9 mouse cellular contexts compared by ENCODE assay signal in the genomic region with DNA sequence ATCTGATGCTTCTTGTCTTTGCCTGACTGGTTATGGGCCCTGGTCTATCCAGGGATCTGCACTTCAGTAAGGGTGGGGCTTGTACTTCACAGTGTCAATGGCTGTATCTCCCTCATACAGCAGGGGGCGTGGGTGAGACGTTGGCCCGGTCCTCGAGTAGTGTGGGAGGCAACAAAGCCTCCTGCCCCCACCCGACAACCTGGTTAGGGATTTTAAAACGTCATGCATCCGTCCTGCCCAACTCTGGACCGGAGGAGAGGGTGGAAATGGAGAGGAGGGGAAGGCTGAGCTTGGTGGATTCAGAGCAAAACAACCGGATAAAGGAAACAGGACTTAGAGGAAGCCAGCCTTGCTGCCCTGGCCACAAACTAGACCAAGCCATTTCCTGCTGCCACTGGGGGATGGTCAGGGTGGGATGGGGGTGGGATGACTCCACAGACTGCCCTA. TPM values are rescaled to one million over a fixed set of nuclear protein-coding genes. Genes with fewer than 3 reads are reported as not detected.
DNase-seq lines count a peak whose midpoint lies in the region; ATAC-seq and TF ChIP-seq lines count a peak whose summit lies in the region.
"Had no signal": no experiment of that assay in that cellular context is flagged by ENCODE, and none has a peak within 500 bp of the region (broad histone marks: within the 10 kb centered on the region; RNA-seq: fewer than 3 reads in every experiment).

No protein-coding gene starts in this region.

- peak; percentile 89 for ATAC-seq in CD4-positive, CD25-positive, alpha-beta regulatory T cell, adult 4 months
- ATAC-seq in forebrain, embryonic 11.5 days (replicated peaks; ENCODE audit: low FRiP score) = peak; percentile 54
- peak; percentile 76 for ATAC-seq in heart, embryonic 15.5 days (replicated peaks; ENCODE audit: insufficient number of reproducible peaks, insufficient read depth, low FRiP score, low read depth)
- peak; percentile 81 for ATAC-seq in liver, embryonic 14.5 days (ENCODE audit: insufficient read depth)
- peak; percentile 85 for ATAC-seq in stomach, postnatal 0 days (ENCODE audit: low FRiP score, low TSS enrichment)

- no peak overlapping the region for H3K4me3 ChIP-seq in brown adipose tissue, adult 24 weeks (ENCODE audit: insufficient read depth, low read depth, low read length)
- H3K4me3 ChIP-seq in forebrain, embryonic 11.5 days (ENCODE audit: low read depth, low read length) = no peak overlapping the region
- no peak overlapping the region for H3K4me3 ChIP-seq in heart, embryonic 15.5 days
- no peak overlapping the region for H3K4me3 ChIP-seq in liver, embryonic 14.5 days (ENCODE audit: insufficient read depth in 1 of 2, low read depth in 2 of 2, low read length in 2 of 2)
- no peak overlapping the region for H3K4me3 ChIP-seq in stomach, postnatal 0 days (ENCODE audit: low read depth, low read length)
- H3K4me3 ChIP-seq: embryonic facial prominence, embryonic 12.5 days had no signal

- H3K36me3 ChIP-seq in forebrain, embryonic 11.5 days (ENCODE audit: control insufficient read depth, insufficient read depth, low read length) = no peaks in the 10 kb centered on the region; the same call in 1 of the 2 replicates
- H3K36me3 ChIP-seq in heart, embryonic 15.5 days = peaks cover 24% of the 10 kb centered on the region
- H3K36me3 ChIP-seq in liver, embryonic 14.5 days (replicated peaks; ENCODE audit: control insufficient read depth, insufficient read depth, low read depth) = peaks cover 3% of the 10 kb centered on the region; the same call in 1 of the 2 replicates
- peaks cover 14% of the 10 kb centered on the region for H3K36me3 ChIP-seq in stomach, postnatal 0 days (ENCODE audit: control insufficient read depth, insufficient read depth, low read length)

- no peaks in the 10 kb centered on the region for H3K9me3 ChIP-seq in forebrain, embryonic 11.5 days (ENCODE audit: control insufficient read depth, low read length)
- no peaks in the 10 kb centered on the region for H3K9me3 ChIP-seq in heart, embryonic 15.5 days (replicated peaks)
- no peaks in the 10 kb centered on the region for H3K9me3 ChIP-seq in liver, embryonic 14.5 days (ENCODE audit: control insufficient read depth, low read length)
- no peaks in the 10 kb centered on the region for H3K9me3 ChIP-seq in stomach, postnatal 0 days (ENCODE audit: control insufficient read depth, low read length)
- H3K9me3 ChIP-seq: embryonic facial prominence, embryonic 12.5 days had no signal

- no peak overlapping the region; the same call in 1 of the 2 replicates for H3K9ac ChIP-seq in forebrain, embryonic 11.5 days (ENCODE audit: low read length)
- no peak overlapping the region for H3K9ac ChIP-seq in heart, embryonic 15.5 days
- H3K9ac ChIP-seq in liver, embryonic 14.5 days (replicated peaks) = no peak overlapping the region
- H3K9ac ChIP-seq in stomach, postnatal 0 days (ENCODE audit: low read length) = no peak overlapping the region
- H3K9ac ChIP-seq: embryonic facial prominence, embryonic 12.5 days had no signal

- no peaks in the 10 kb centered on the region for H3K27me3 ChIP-seq in forebrain, embryonic 11.5 days (ENCODE audit: control insufficient read depth, insufficient read depth, low read length)
- no peaks in the 10 kb centered on the region for H3K27me3 ChIP-seq in heart, embryonic 15.5 days
- no peaks in the 10 kb centered on the region for H3K27me3 ChIP-seq in liver, embryonic 14.5 days (ENCODE audit: control insufficient read depth, insufficient read depth, low read length)
- H3K27me3 ChIP-seq in stomach, postnatal 0 days (ENCODE audit: control insufficient read depth, insufficient read depth, low read length) = no peaks in the 10 kb centered on the region
- H3K27me3 ChIP-seq: embryonic facial prominence, embryonic 12.5 days had no signal

- H3K4me2 ChIP-seq in forebrain, embryonic 11.5 days (ENCODE audit: low read depth, low read length, severe bottlenecking) = no peak overlapping the region
- peak overlapping the region; percentile 24 for H3K4me2 ChIP-seq in heart, embryonic 15.5 days
- 0 out of 2 replicates have a peak overlapping the region, but pooled peaks have one; percentile 9 for H3K4me2 ChIP-seq in liver, embryonic 14.5 days (ENCODE audit: low read depth)
- H3K4me2 ChIP-seq in stomach, postnatal 0 days (replicated peaks; ENCODE audit: low read depth) = 0 out of 2 replicates have a peak overlapping the region, but pooled peaks have one; percentile 14
- H3K4me2 ChIP-seq: embryonic facial prominence, embryonic 12.5 days had no signal

- 8% methylated on average over 9 of the region's 9 CpGs for WGBS in forebrain, embryonic 11.5 days
- WGBS in heart, embryonic 15.5 days = 5% methylated on average over 9 of the region's 9 CpGs
- WGBS in liver, embryonic 14.5 days (ENCODE audit: insufficient replicate concordance) = 2% methylated on average over 9 of the region's 9 CpGs
- WGBS in stomach, postnatal 0 days = 12% methylated on average over 9 of the region's 9 CpGs

- peak; percentile 76 for TF ChIP-seq CTCF in liver, embryonic 14.5 days (IDR thresholded peaks at IDR 0.05; ENCODE audit: low read depth)
- peak; percentile 85 for TF ChIP-seq CTCF in stomach, postnatal 0 days (IDR thresholded peaks at IDR 0.05; ENCODE audit: low read depth)

- peak; percentile 84 for DNase-seq in forebrain, embryonic 11.5 days (ENCODE audit: low spot score)
- peak; percentile 92 for DNase-seq in kidney, postnatal 14 days
- DNase-seq in liver, embryonic 14.5 days (ENCODE audit: low read depth in 3 of 3, low spot score in 3 of 3) = peak; percentile 33 to 56 (median 44)
- DNase-seq in neural tube, embryonic 10.5 days (ENCODE audit: extremely low spot score, low spot score) = peak; percentile 64
- DNase-seq in stomach, postnatal 0 days (ENCODE audit: low spot score) = peak; percentile 79

- H3K27ac ChIP-seq in brown adipose tissue, adult 24 weeks (replicated peaks; ENCODE audit: low read depth, low read length) = peak overlapping the region; percentile 93
- H3K27ac ChIP-seq in forebrain, embryonic 11.5 days (ENCODE audit: low read depth, low read length) = no peak overlapping the region
- H3K27ac ChIP-seq in heart, embryonic 15.5 days = peak overlapping the region; percentile 56
- H3K27ac ChIP-seq in liver, embryonic 14.5 days = no peak overlapping the region
- H3K27ac ChIP-seq in stomach, postnatal 0 days (replicated peaks) = 0 out of 2 replicates have a peak overlapping the region, but pooled peaks have one; percentile 8
- H3K27ac ChIP-seq: embryonic facial prominence, embryonic 12.5 days had no signal

- peaks cover 20% of the 10 kb centered on the region for H3K4me1 ChIP-seq in brown adipose tissue, adult 24 weeks (ENCODE audit: control insufficient read depth, insufficient read depth, insufficient read length, low read length)
- no peaks in the 10 kb centered on the region for H3K4me1 ChIP-seq in forebrain, embryonic 11.5 days (replicated peaks; ENCODE audit: control insufficient read depth, insufficient read depth, low read length)
- H3K4me1 ChIP-seq in heart, embryonic 15.5 days (replicated peaks) = peaks cover 7% of the 10 kb centered on the region
- H3K4me1 ChIP-seq in liver, embryonic 14.5 days (replicated peaks; ENCODE audit: control insufficient read depth in 2 of 2, insufficient read depth in 2 of 2, low read length in 1 of 2) = peaks cover 0 to 7% of the 10 kb centered on the region in 2 experiments; a peak in 1 of 4 replicates
- no peaks in the 10 kb centered on the region for H3K4me1 ChIP-seq in stomach, postnatal 0 days (replicated peaks; ENCODE audit: control insufficient read depth, insufficient read depth)

- no peak for TF ChIP-seq EP300 in liver, embryonic 14.5 days (IDR thresholded peaks at IDR 0.05; ENCODE audit: low read depth)
- no peak for TF ChIP-seq EP300 in stomach, postnatal 0 days (optimal IDR thresholded peaks at IDR 0.05)

RNA-seq across cellular contexts. Expression of a gene that starts 2.8 kb away (rescaled TPM):
- polyA plus RNA-seq in CD4-positive, CD25-positive, alpha-beta regulatory T cell, adult 4 months (2017; shearing (Covaris generic)) = not detected
- polyA plus RNA-seq in brown adipose tissue, adult 24 weeks (2012; ENCODE audit: insufficient read depth, insufficient read length, missing spikeins) = not detected in 2 replicates
- polyA plus RNA-seq in forebrain, embryonic 11.5 days (2014; fragmentation: Nextera tagmentation; extraction: Ambion mirVana) = not detected in 2 replicates
- polyA plus RNA-seq in heart, embryonic 15.5 days (2015; fragmentation: Nextera tagmentation; extraction: Ambion mirVana) = not detected in 2 replicates
- 0.08 and 0.09 TPM in 2 replicates for polyA plus RNA-seq in liver, embryonic 14.5 days (2012; rRNA removed)
- 0.14 TPM in 1 of 2 replicates, not detected in the other for polyA plus RNA-seq in liver, embryonic 14.5 days (2014; fragmentation: Nextera tagmentation; extraction: Ambion mirVana)
- polyA plus RNA-seq in stomach, postnatal 0 days (2015; fragmentation: Nextera tagmentation; extraction: Ambion mirVana) = not detected in 2 replicates
- polyA plus RNA-seq: embryonic facial prominence, embryonic 12.5 days had no signal

RNA-seq across cellular contexts. Expression of a gene that starts 11.8 kb away (rescaled TPM):
- not detected for polyA plus RNA-seq in CD4-positive, CD25-positive, alpha-beta regulatory T cell, adult 4 months (2017; shearing (Covaris generic))
- 12.8 and 22.2 TPM in 2 replicates for polyA plus RNA-seq in brown adipose tissue, adult 24 weeks (2012; ENCODE audit: insufficient read depth, insufficient read length, missing spikeins)
- 15.8 and 18.8 TPM in 2 replicates for polyA plus RNA-seq in forebrain, embryonic 11.5 days (2014; fragmentation: Nextera tagmentation; extraction: Ambion mirVana)
- polyA plus RNA-seq in heart, embryonic 15.5 days (2015; fragmentation: Nextera tagmentation; extraction: Ambion mirVana) = 41.9 and 47.2 TPM in 2 replicates
- 5.5 TPM in 2 replicates for polyA plus RNA-seq in liver, embryonic 14.5 days (2012; rRNA removed)
- 4.1 and 5.0 TPM in 2 replicates for polyA plus RNA-seq in liver, embryonic 14.5 days (2014; fragmentation: Nextera tagmentation; extraction: Ambion mirVana)
- 14.0 and 14.1 TPM in 2 replicates for polyA plus RNA-seq in stomach, postnatal 0 days (2015; fragmentation: Nextera tagmentation; extraction: Ambion mirVana)

RNA-seq across cellular contexts. Expression of a gene that starts 20.5 kb away (rescaled TPM):
- polyA plus RNA-seq in CD4-positive, CD25-positive, alpha-beta regulatory T cell, adult 4 months (2017; shearing (Covaris generic)) = 10 to 100 TPM; 14.3 to 16.0 TPM
- polyA plus RNA-seq in brown adipose tissue, adult 24 weeks (2012; ENCODE audit: insufficient read depth, insufficient read length, missing spikeins) = 3.2 and 3.4 TPM in 2 replicates
- 21.1 and 22.6 TPM in 2 replicates for polyA plus RNA-seq in forebrain, embryonic 11.5 days (2014; fragmentation: Nextera tagmentation; extraction: Ambion mirVana)
- polyA plus RNA-seq in heart, embryonic 15.5 days (2015; fragmentation: Nextera tagmentation; extraction: Ambion mirVana) = 13.5 and 19.2 TPM in 2 replicates
- polyA plus RNA-seq in liver, embryonic 14.5 days (2012; rRNA removed) = 3.0 and 3.4 TPM in 2 replicates
- polyA plus RNA-seq in liver, embryonic 14.5 days (2014; fragmentation: Nextera tagmentation; extraction: Ambion mirVana) = 1.3 and 1.8 TPM in 2 replicates
- polyA plus RNA-seq in stomach, postnatal 0 days (2015; fragmentation: Nextera tagmentation; extraction: Ambion mirVana) = 12.7 and 13.4 TPM in 2 replicates

RNA-seq across cellular contexts. Expression of a gene that starts 34.1 kb away (rescaled TPM):
- 100 to 1,000 TPM; 174 to 198 TPM for polyA plus RNA-seq in CD4-positive, CD25-positive, alpha-beta regulatory T cell, adult 4 months (2017; shearing (Covaris generic))
- 27.0 and 27.9 TPM in 2 replicates for polyA plus RNA-seq in brown adipose tissue, adult 24 weeks (2012; ENCODE audit: insufficient read depth, insufficient read length, missing spikeins)
- 64.7 and 74.8 TPM in 2 replicates for polyA plus RNA-seq in forebrain, embryonic 11.5 days (2014; fragmentation: Nextera tagmentation; extraction: Ambion mirVana)
- polyA plus RNA-seq in heart, embryonic 15.5 days (2015; fragmentation: Nextera tagmentation; extraction: Ambion mirVana) = 30.9 and 45.3 TPM in 2 replicates
- polyA plus RNA-seq in liver, embryonic 14.5 days (2012; rRNA removed) = 19.0 and 20.6 TPM in 2 replicates
- polyA plus RNA-seq in liver, embryonic 14.5 days (2014; fragmentation: Nextera tagmentation; extraction: Ambion mirVana) = 15.8 and 21.0 TPM in 2 replicates
- polyA plus RNA-seq in stomach, postnatal 0 days (2015; fragmentation: Nextera tagmentation; extraction: Ambion mirVana) = 20.0 and 24.6 TPM in 2 replicates

RNA-seq across cellular contexts. Expression of a gene that starts 38.6 kb away (rescaled TPM):
- polyA plus RNA-seq in CD4-positive, CD25-positive, alpha-beta regulatory T cell, adult 4 months (2017; shearing (Covaris generic)) = not detected
- polyA plus RNA-seq in brown adipose tissue, adult 24 weeks (2012; ENCODE audit: insufficient read depth, insufficient read length, missing spikeins) = not detected in 2 replicates
- polyA plus RNA-seq in forebrain, embryonic 11.5 days (2014; fragmentation: Nextera tagmentation; extraction: Ambion mirVana) = not detected in 2 replicates
- not detected in 2 replicates for polyA plus RNA-seq in heart, embryonic 15.5 days (2015; fragmentation: Nextera tagmentation; extraction: Ambion mirVana)
- not detected in 2 replicates for polyA plus RNA-seq in liver, embryonic 14.5 days (2012; rRNA removed)
- polyA plus RNA-seq in liver, embryonic 14.5 days (2014; fragmentation: Nextera tagmentation; extraction: Ambion mirVana) = not detected in 2 replicates
- not detected in 2 replicates for polyA plus RNA-seq in stomach, postnatal 0 days (2015; fragmentation: Nextera tagmentation; extraction: Ambion mirVana)
- polyA plus RNA-seq: embryonic facial prominence, embryonic 12.5 days had no signal

Comparison
In these comparisons a context has a peak if more than half of its experiments do, and no peak if none do; other contexts are left out.
1. H3K27ac ChIP-seq: peak in brown adipose tissue, adult 24 weeks (single experiment), heart, embryonic 15.5 days (single experiment) and stomach, postnatal 0 days (single experiment); none in forebrain, embryonic 11.5 days (single experiment) and liver, embryonic 14.5 days (single experiment).
2. RNA of a gene that starts 11.8 kb away (polyA plus RNA-seq): 41.9 to 47.2 TPM in heart, embryonic 15.5 days, 15.8 to 18.8 TPM in forebrain, embryonic 11.5 days, 14.0 to 14.1 TPM in stomach, postnatal 0 days, 12.8 to 22.2 TPM in brown adipose tissue, adult 24 weeks and 4.1 to 5.5 TPM in liver, embryonic 14.5 days; not detected in CD4-positive, CD25-positive, alpha-beta regulatory T cell, adult 4 months; every median in the first group is over 4 times any median in the second.
3. Peak in every context shown above with its lines, with median percentiles within 50 percentile points of each other: ATAC-seq and DNase-seq.